Mouse (Mus musculus) liver, postnatal 0 days (tissue): ENCODE results near the gene Nek5. TPM values are rescaled to one million over a fixed set of nuclear protein-coding genes. Genes with fewer than 3 reads are reported as not detected.

Experiments
- ATAC-seq: fragments of 200-750 bp; cut with Nextera tagmentation; 2 replicates; pipeline ENCODE4 v1.8.0; 2017; ENCODE audit warnings: mild to moderate bottlenecking, moderate library complexity
- DNase-seq: peaks from one replicate; pipeline ENCODE4 v3.0.0-alpha.2; 2016
- H3K27ac ChIP-seq: fragments of 300-500 bp; sonication (generic); 2 replicates; pipeline ENCODE4 v1.5.1; 2014; ENCODE audit warnings: antibody characterized with exemption, moderate library complexity, mild to moderate bottlenecking, low read depth
- H3K27me3 ChIP-seq: fragments of 300-500 bp; sonication (generic); 2 replicates; pipeline ENCODE4 v1.6.1; 2014; ENCODE audit warnings: low read length, control low read depth, mixed read lengths; ENCODE audit not compliant: insufficient read depth
- H3K36me3 ChIP-seq: fragments of 300-500 bp; sonication (generic); replicated peaks from 2 replicates; pipeline ENCODE4 v1.6.1; 2014; ENCODE audit warnings: mild to moderate bottlenecking, control low read depth, low read length, moderate library complexity, mixed read lengths; ENCODE audit not compliant: insufficient read depth
- H3K4me1 ChIP-seq: fragments of 300-500 bp; sonication (generic); 2 replicates; pipeline ENCODE4 v1.6.1; 2014; ENCODE audit warnings: antibody characterized with exemption, mild to moderate bottlenecking, control low read depth; ENCODE audit not compliant: insufficient read depth
- H3K4me2 ChIP-seq: fragments of 300-500 bp; sonication (generic); 2 replicates; pipeline ENCODE4 v1.6.1; 2014; ENCODE audit warnings: low read depth, mild to moderate bottlenecking, low read length, moderate library complexity, mixed read lengths
- H3K4me3 ChIP-seq: fragments of 300-500 bp; sonication (generic); 2 replicates; pipeline ENCODE4 v1.5.1; 2014; ENCODE audit warnings: low read depth, low read length
- H3K9ac ChIP-seq: fragments of 300-500 bp; sonication (generic); replicated peaks from 2 replicates; pipeline ENCODE4 v1.6.1; 2014; ENCODE audit warnings: mild to moderate bottlenecking, moderate library complexity
- H3K9me3 ChIP-seq: fragments of 300-500 bp; sonication (generic); 2 replicates; pipeline ENCODE4 v1.6.1; 2016; ENCODE audit warnings: mild to moderate bottlenecking, control low read depth, low read length, mixed read lengths
- CTCF ChIP-seq: sonication (generic); IDR thresholded peaks from 2 replicates; pipeline ENCODE4 v1.5.1; 2016; ENCODE audit warnings: antibody characterized with exemption, low read depth
- EP300 ChIP-seq: IDR thresholded peaks from 2 replicates; pipeline ENCODE4 v1.6.1; 2016; ENCODE audit warnings: antibody characterized with exemption, low read depth, mild to moderate bottlenecking
- WGBS: fragments of 180-500 bp; shearing (Covaris S2); extraction: QIAGEN DNeasy Blood & Tissue Kit; methylation state at CpG from one replicate; pipeline ENCODE4 v1.1.7; 2014; ENCODE audit not compliant: insufficient replicate concordance; 5-methylcytosine and 5-hydroxymethylcytosine counted together
- polyA plus RNA-seq: library from polyadenylated mRNA; unstranded; fragments of >200 nt; fragmentation: Nextera tagmentation; extraction: Ambion mirVana; gene quantifications from 2 replicates; pipeline ENCODE4 v1.2.1, GENCODE M21; 2015

Gene Nek5
- polyA plus RNA-seq, 1 experiment from 2014 or later: 0.26 TPM

GRCm38 (mm10) chr8:22107020-22107419, 17.8 kb downstream of the Nek5 start:
- Histone ChIP-seq H3K4me3 (no peak overlapping the region), H3K27ac (no peak overlapping the region), H3K4me2 (no peak overlapping the region), H3K27me3 (no peaks in the 10 kb centered on the region), H3K9ac (no peak overlapping the region), H3K9me3 (no peaks in the 10 kb centered on the region), H3K4me1 (no peaks in the 10 kb centered on the region), H3K36me3 (no peaks in the 10 kb centered on the region)
- DNase-seq (no peak), ATAC-seq (no peak)
- 70% methylated on average over 4 of the region's 4 CpGs for WGBS
- TF ChIP-seq EP300: no peak
- no peak for TF ChIP-seq CTCF

GRCm38 (mm10) chr8:22091568-22091967, 33.3 kb downstream of the Nek5 start:
- Histone ChIP-seq H3K36me3 (no peaks in the 10 kb centered on the region), H3K4me2 (no peak overlapping the region), H3K9me3 (no peaks in the 10 kb centered on the region), H3K27ac (no peak overlapping the region), H3K4me1 (no peaks in the 10 kb centered on the region), H3K9ac (no peak overlapping the region), H3K27me3 (no peaks in the 10 kb centered on the region), H3K4me3 (no peak overlapping the region)
- whole genome bisulfite sequencing: 51% methylated on average over 8 of the region's 8 CpGs
- TF ChIP-seq EP300 (no peak), CTCF (peak; percentile 58)
- ATAC-seq: no peak
- peak; percentile 32 for DNase-seq

GRCm38 (mm10) chr8:22089226-22089625, 35.6 kb downstream of the Nek5 start:
- H3K4me2 ChIP-seq: no peak overlapping the region
- no peak overlapping the region for H3K9ac ChIP-seq
- ATAC-seq: no peak
- no peak overlapping the region for H3K4me3 ChIP-seq
- H3K27me3 ChIP-seq: no peaks in the 10 kb centered on the region
- no peaks in the 10 kb centered on the region for H3K4me1 ChIP-seq
- H3K9me3 ChIP-seq: no peaks in the 10 kb centered on the region
- WGBS: 91% methylated on average over 4 of the region's 4 CpGs
- TF ChIP-seq EP300 (no peak), CTCF (0 out of 2 replicates have a peak, but pooled peaks have one; percentile 9)
- DNase-seq: no peak
- no peaks in the 10 kb centered on the region for H3K36me3 ChIP-seq
- no peak overlapping the region for H3K27ac ChIP-seq

GRCm38 (mm10) chr8:22079313-22080007, 45.4 kb downstream of the Nek5 start:
- no peaks in the 10 kb centered on the region for H3K9me3 ChIP-seq
- no peaks in the 10 kb centered on the region for H3K36me3 ChIP-seq
- 70% methylated on average over 9 of the region's 9 CpGs for WGBS
- no peak overlapping the region for H3K4me3 ChIP-seq
- no peak overlapping the region for H3K4me2 ChIP-seq
- H3K4me1 ChIP-seq: no peaks in the 10 kb centered on the region
- H3K27me3 ChIP-seq: no peaks in the 10 kb centered on the region
- H3K27ac ChIP-seq: no peak overlapping the region
- ATAC-seq: no peak
- DNase-seq: no peak
- H3K9ac ChIP-seq: no peak overlapping the region
- TF ChIP-seq CTCF (no peak), EP300 (no peak)

- Histone ChIP-seq H3K9me3 (no peaks in the 10 kb centered on the region; the same call in 1 of the 2 replicates), H3K36me3 (peaks cover 18% of the 10 kb centered on the region), H3K27ac (no peak overlapping the region), H3K4me1 (peaks cover 18% of the 10 kb centered on the region), H3K9ac (peak overlapping the region; percentile 68), H3K4me2 (peak overlapping the region; percentile 92), H3K4me3 (peak overlapping the region; percentile 95), H3K27me3 (no peaks in the 10 kb centered on the region)
- no peak for ATAC-seq
- no peak for TF ChIP-seq CTCF
- TF ChIP-seq EP300: no peak
- 5% methylated on average over 3 of the region's 3 CpGs for WGBS
- no peak for DNase-seq
Observed at GRCm38 (mm10) chr8:22061126-22061525, 63.7 kb downstream of the Nek5 start.

- Histone ChIP-seq H3K4me2 (peak within 1 kb of the TSS; percentile 92), H3K36me3 (peaks cover 11% of the 10 kb centered on the region), H3K4me3 (peak within 1 kb of the TSS; percentile 95), H3K9ac (peak within 1 kb of the TSS; percentile 86), H3K9me3 (no peaks in the 10 kb centered on the region), H3K27ac (peak within 1 kb of the TSS; percentile 75), H3K27me3 (no peaks in the 10 kb centered on the region), H3K4me1 (peaks cover 22% of the 10 kb centered on the region)
- TF ChIP-seq EP300 (no peak), CTCF (peak; percentile 38)
- under 1% methylated on average over 33 of the region's 36 CpGs for WGBS
- DNase-seq (peak; percentile 98), ATAC-seq (peak; percentile 99)
Observed at GRCm38 (mm10) chr8:22060446-22060889, 64.4 kb downstream of the Nek5 start, which contains the start of gene Alg11. TSS of gene Alg11 (plus strand) at chr8:22060721.
